Mouse (Mus musculus): ENCODE data around the gene Blzf1. TPM values are rescaled to one million over a fixed set of nuclear protein-coding genes. Genes with fewer than 3 reads are reported as not detected.

Gene Blzf1
- polyA plus RNA-seq, 1 experiment: 1.3 TPM

- Histone ChIP-seq H3K36me3 (ENCODE audit: control insufficient read depth, insufficient read depth, low read length) (no peaks in the 10 kb centered on the region), H3K4me3 (ENCODE audit: extremely low read depth, insufficient read depth, insufficient read length) (no peak overlapping the region), H3K27me3 (ENCODE audit: control insufficient read depth, insufficient read depth, low read length) (no peaks in the 10 kb centered on the region), H3K27ac (ENCODE audit: insufficient read depth, low read length) (no peak overlapping the region), H3K4me1 (ENCODE audit: control insufficient read depth, insufficient read depth, insufficient read length) (peaks cover 3% of the 10 kb centered on the region; the same call in 1 of the 2 replicates)
- no peak for DNase-seq (ENCODE audit: low read depth in 1 of 2, low spot score in 2 of 2)
- WGBS: 76% methylated on average over 8 of the region's 8 CpGs
- TF ChIP-seq POLR2A (IDR thresholded peaks at IDR 0.05; ENCODE audit: low read depth, low read length) (no peak), CTCF (IDR thresholded peaks at IDR 0.05; ENCODE audit: extremely low read depth, insufficient read depth, insufficient read length, insufficient replicate concordance) (no peak)
Observed at GRCm38 (mm10) chr1:164247442-164247841, 59.8 kb downstream of the Blzf1 start.

- no peak for TF ChIP-seq CTCF (IDR thresholded peaks at IDR 0.05; ENCODE audit: extremely low read depth, insufficient read depth, insufficient read length, insufficient replicate concordance)
- TF ChIP-seq POLR2A (IDR thresholded peaks at IDR 0.05; ENCODE audit: low read depth, low read length): no peak
- no peak overlapping the region for H3K4me3 ChIP-seq (ENCODE audit: extremely low read depth, insufficient read depth, insufficient read length)
- H3K36me3 ChIP-seq (ENCODE audit: control insufficient read depth, insufficient read depth, low read length): no peaks in the 10 kb centered on the region
- peaks cover 1% of the 10 kb centered on the region; the same call in 1 of the 2 replicates for H3K4me1 ChIP-seq (ENCODE audit: control insufficient read depth, insufficient read depth, insufficient read length)
- H3K27ac ChIP-seq (ENCODE audit: insufficient read depth, low read length): no peak overlapping the region
- 86% methylated on average over 8 of the region's 8 CpGs for WGBS
- no peaks in the 10 kb centered on the region for H3K27me3 ChIP-seq (ENCODE audit: control insufficient read depth, insufficient read depth, low read length)
- DNase-seq (ENCODE audit: low read depth in 1 of 2, low spot score in 2 of 2): no peak
Observed at GRCm38 (mm10) chr1:164242809-164243208, 64.5 kb downstream of the Blzf1 start.

GRCm38 (mm10) chr1:164241494-164241893, 65.8 kb downstream of the Blzf1 start:
- DNase-seq (ENCODE audit: low read depth in 1 of 2, low spot score in 2 of 2): no peak
- Histone ChIP-seq H3K36me3 (ENCODE audit: control insufficient read depth, insufficient read depth, low read length) (no peaks in the 10 kb centered on the region), H3K27me3 (ENCODE audit: control insufficient read depth, insufficient read depth, low read length) (no peaks in the 10 kb centered on the region), H3K27ac (ENCODE audit: insufficient read depth, low read length) (no peak overlapping the region), H3K4me3 (ENCODE audit: extremely low read depth, insufficient read depth, insufficient read length) (no peak overlapping the region), H3K4me1 (ENCODE audit: control insufficient read depth, insufficient read depth, insufficient read length) (no peaks in the 10 kb centered on the region)
- no peak for TF ChIP-seq POLR2A (IDR thresholded peaks at IDR 0.05; ENCODE audit: low read depth, low read length)
- no peak for TF ChIP-seq CTCF (IDR thresholded peaks at IDR 0.05; ENCODE audit: extremely low read depth, insufficient read depth, insufficient read length, insufficient replicate concordance)
- WGBS: 83% methylated on average over 2 of the region's 2 CpGs

Other genes starting within 250 kb of the Blzf1 start
- 68.6 and 72.4 TPM in 2 replicates for gene Sell, start 245.5 kb downstream of the Blzf1 start, polyA plus RNA-seq (2012; rRNA removed)
- gene Selp, start 192.2 kb downstream of the Blzf1 start, polyA plus RNA-seq (2012; rRNA removed): 2.2 and 2.8 TPM in 2 replicates
- 2.0 and 2.3 TPM in 2 replicates for gene F5, start 155.7 kb downstream of the Blzf1 start, polyA plus RNA-seq (2012; rRNA removed)
- 2.9 and 4.2 TPM in 2 replicates for gene Slc19a2, start 58.4 kb downstream of the Blzf1 start, polyA plus RNA-seq (2012; rRNA removed)
- 0.92 and 1.0 TPM in 2 replicates for gene Ccdc181, start 31.9 kb downstream of the Blzf1 start, polyA plus RNA-seq (2012; rRNA removed)
- 2.5 and 3.8 TPM in 2 replicates for gene Nme7, start 3.4 kb downstream of the Blzf1 start, polyA plus RNA-seq (2012; rRNA removed)
- 11.2 and 12.1 TPM in 2 replicates for gene Atp1b1, start 150.9 kb upstream of the Blzf1 start, polyA plus RNA-seq (2012; rRNA removed)

Data from spleen, adult 2 months (tissue).